Mouse (Mus musculus): ENCODE data around the gene Ccna2.

Gene Ccna2

GRCm38 (mm10) chr3:36532738-36533137 is 39.2 kb downstream of the Ccna2 start:
- no peak for DNase-seq

DNA sequence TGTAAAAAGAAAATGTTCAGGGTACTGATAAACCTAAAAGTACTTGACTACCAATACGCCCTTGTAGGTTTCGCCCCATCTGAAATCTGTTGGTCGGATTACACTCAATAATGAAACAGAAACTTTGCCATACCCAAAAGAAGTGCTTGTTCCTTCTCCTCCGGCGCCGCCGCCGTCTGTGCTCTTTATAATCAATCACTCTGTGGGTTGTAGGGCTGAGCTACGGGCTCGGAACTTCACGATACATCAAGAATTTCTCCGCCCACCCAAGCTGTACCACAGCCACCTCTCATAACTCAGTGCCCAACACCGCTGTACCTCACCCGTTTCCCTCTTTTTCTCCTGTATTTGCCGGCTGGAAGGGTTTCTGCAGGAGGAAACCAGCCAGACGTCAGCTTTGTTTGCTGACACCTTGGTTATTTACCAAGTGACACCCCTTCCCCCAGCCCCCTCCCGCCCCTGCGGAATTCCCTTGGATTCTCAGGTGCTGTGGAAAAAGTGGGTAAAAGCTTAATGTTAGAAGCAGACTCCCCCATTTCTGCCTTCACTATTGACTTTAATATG is 39.9 kb downstream of the Ccna2 start:
- DNase-seq, result no peak

- DNase-seq, result no peak
Observed at GRCm38 (mm10) chr3:36531242-36531641, 40.7 kb downstream of the Ccna2 start.

DNA sequence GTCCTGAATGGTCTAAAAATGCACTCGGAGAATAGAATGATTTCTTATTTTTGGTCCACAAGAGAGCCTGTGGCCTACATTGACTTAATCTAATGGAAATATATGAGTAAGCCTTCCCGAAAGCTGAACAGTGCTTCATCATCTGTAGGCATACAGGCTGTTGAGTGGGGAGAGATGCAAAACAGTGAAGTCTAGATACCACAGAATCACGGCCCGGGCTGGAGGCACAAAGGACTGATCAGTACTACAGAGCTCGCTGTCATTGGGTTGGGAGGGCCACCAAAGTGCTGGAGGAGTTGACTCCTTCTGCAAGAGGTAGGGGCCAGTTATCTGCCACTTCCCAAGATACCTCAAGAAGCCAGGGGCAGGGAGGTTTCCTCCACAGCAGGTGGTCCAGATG is 41.2 kb downstream of the Ccna2 start:
- no peak for DNase-seq

DNA sequence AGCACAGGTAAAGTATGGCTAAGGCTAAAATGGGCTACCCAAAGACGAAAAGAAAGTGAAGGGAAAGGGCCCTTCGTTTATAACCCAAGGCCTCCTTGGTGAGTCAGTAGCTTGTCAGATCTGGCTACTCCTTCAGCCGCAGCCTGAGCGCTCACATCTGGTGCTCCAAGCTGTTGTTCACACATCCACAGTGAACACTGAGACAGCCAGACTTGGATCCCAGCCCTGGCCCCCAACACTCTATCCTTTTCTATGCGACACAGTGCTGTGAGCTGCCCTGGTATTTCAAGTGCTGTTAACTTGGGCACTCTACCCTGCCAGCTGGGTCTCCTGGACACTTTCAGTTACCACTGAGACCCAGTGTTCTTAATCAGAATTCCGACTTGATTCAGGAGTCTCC is 41.6 kb downstream of the Ccna2 start:
- DNase-seq, result no peak

DNA sequence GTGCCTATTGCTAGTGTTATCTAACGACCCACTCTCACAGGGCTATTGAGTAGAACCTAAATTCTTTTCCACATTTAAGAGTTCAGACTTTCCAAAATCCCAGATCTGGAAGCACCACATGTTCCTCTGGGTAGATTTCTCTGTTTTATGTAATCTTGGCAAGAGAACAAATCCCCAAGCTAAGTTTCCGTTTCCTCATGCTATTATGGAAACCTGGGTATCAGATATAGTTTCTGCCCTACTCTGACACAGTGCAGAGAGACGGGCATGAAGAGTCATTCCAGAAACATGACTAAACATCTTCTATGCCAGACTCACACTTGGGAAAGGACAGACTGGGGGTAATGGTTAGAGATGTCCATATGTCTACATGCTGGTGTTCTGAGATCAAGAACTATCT is 47.5 kb downstream of the Ccna2 start:
- DNase-seq, result no peak

- DNase-seq, result no peak
Observed at GRCm38 (mm10) chr3:36522137-36522536, 49.8 kb downstream of the Ccna2 start.

GRCm38 (mm10) chr3:36521073-36522060 is 50.6 kb downstream of the Ccna2 start, which contains the start of gene Gm11549:
Gene Gm11549, minus strand, starts transcription at chr3:36521813.
- DNase-seq, result no peak

- no peak for DNase-seq
Observed at GRCm38 (mm10) chr3:36516196-36516595, 55.8 kb downstream of the Ccna2 start.
